11 mouse cellular contexts compared by ENCODE assay signal in genomic region chr5:112521703-112522527, GRCm38 (mm10). TPM values are rescaled to one million over a fixed set of nuclear protein-coding genes. Genes with fewer than 3 reads are reported as not detected.
DNase-seq lines count a peak whose midpoint lies in the region; ATAC-seq lines count a peak whose summit lies in the region.
"Had no signal": no experiment of that assay in that cellular context is flagged by ENCODE, and none has a peak within 500 bp of the region (broad histone marks: within the 10 kb centered on the region; RNA-seq: fewer than 3 reads in every experiment).

No protein-coding gene starts in this region.

- H3K36me3 ChIP-seq in lung, embryonic 16.5 days (ENCODE audit: control insufficient read depth, insufficient read depth, low read length), result no peaks in the 10 kb centered on the region
- H3K36me3 ChIP-seq in limb, embryonic 10.5 days, result no peaks in the 10 kb centered on the region
- H3K36me3 ChIP-seq in neural tube, embryonic 15.5 days, result no peaks in the 10 kb centered on the region
- H3K36me3 ChIP-seq in liver, embryonic 11.5 days (ENCODE audit: control insufficient read depth, insufficient read depth, low read length), result no peaks in the 10 kb centered on the region
- H3K36me3 ChIP-seq: limb, embryonic 13.5 days had no signal

- DNase-seq in cerebellum, postnatal 10 days, result peak; percentile 89 to 93
- DNase-seq in cerebellum, adult 8-10 months, result no peak
- DNase-seq in lung, postnatal 4 days, result no peak
- no peak for DNase-seq in limb, embryonic 10.5 days (ENCODE audit: low spot score)
- DNase-seq in liver, embryonic 11.5 days (ENCODE audit: low spot score), result no peak
- DNase-seq: kidney, adult 8-10 months; thymus, adult 2 months had no signal

- 15% methylated on average over 19 of the region's 19 CpGs for WGBS in lung, embryonic 16.5 days
- 20% methylated on average over 19 of the region's 19 CpGs for WGBS in limb, embryonic 10.5 days
- 12% methylated on average over 19 of the region's 19 CpGs for WGBS in neural tube, embryonic 15.5 days
- 20% methylated on average over 19 of the region's 19 CpGs for WGBS in liver, embryonic 11.5 days

- H3K9me3 ChIP-seq in lung, embryonic 16.5 days (ENCODE audit: control insufficient read depth, low read length), result no peaks in the 10 kb centered on the region
- H3K9me3 ChIP-seq in limb, embryonic 10.5 days (replicated peaks), result no peaks in the 10 kb centered on the region
- H3K9me3 ChIP-seq in neural tube, embryonic 15.5 days (replicated peaks), result no peaks in the 10 kb centered on the region
- H3K9me3 ChIP-seq in liver, embryonic 11.5 days (ENCODE audit: control insufficient read depth, low read length), result no peaks in the 10 kb centered on the region
- H3K9me3 ChIP-seq: limb, embryonic 13.5 days had no signal

- no peak for ATAC-seq in lung, embryonic 16.5 days (ENCODE audit: low read depth)
- no peak for ATAC-seq in neural tube, embryonic 15.5 days (ENCODE audit: low FRiP score)
- ATAC-seq in liver, embryonic 11.5 days (replicated peaks; ENCODE audit: low FRiP score), result no peak
- ATAC-seq in granulocyte monocyte progenitor cell, adult 5-6 weeks (replicated peaks; ENCODE audit: poor library complexity, severe bottlenecking), result no peak

- peak overlapping the region; percentile 13; the same call in 1 of the 2 replicates for H3K4me2 ChIP-seq in lung, embryonic 16.5 days (ENCODE audit: low read depth, low read length)
- 0 out of 2 replicates have a peak overlapping the region, but pooled peaks have one; percentile 9 for H3K4me2 ChIP-seq in neural tube, embryonic 15.5 days
- no peak overlapping the region for H3K4me2 ChIP-seq in liver, embryonic 11.5 days

- no peak overlapping the region for H3K4me3 ChIP-seq in lung, embryonic 16.5 days (ENCODE audit: low read length)
- 0 out of 2 replicates have a peak overlapping the region, but pooled peaks have one; percentile 6 for H3K4me3 ChIP-seq in limb, embryonic 10.5 days
- no peak overlapping the region for H3K4me3 ChIP-seq in neural tube, embryonic 15.5 days (replicated peaks)
- no peak overlapping the region for H3K4me3 ChIP-seq in liver, embryonic 11.5 days (ENCODE audit: low read depth, low read length)
- H3K4me3 ChIP-seq: limb, embryonic 13.5 days had no signal

- H3K27me3 ChIP-seq in lung, embryonic 16.5 days (ENCODE audit: control insufficient read depth, insufficient read depth, low read depth, low read length), result no peaks in the 10 kb centered on the region
- peaks cover 23% of the 10 kb centered on the region for H3K27me3 ChIP-seq in limb, embryonic 10.5 days (ENCODE audit: low read depth, poor library complexity, severe bottlenecking)
- H3K27me3 ChIP-seq in neural tube, embryonic 15.5 days (replicated peaks), result no peaks in the 10 kb centered on the region
- H3K27me3 ChIP-seq in liver, embryonic 11.5 days (replicated peaks; ENCODE audit: control insufficient read depth, insufficient read depth, low read length), result no peaks in the 10 kb centered on the region; the same call in 1 of the 2 replicates

- peaks cover 15% of the 10 kb centered on the region for H3K4me1 ChIP-seq in lung, embryonic 16.5 days (replicated peaks; ENCODE audit: control insufficient read depth, insufficient read depth, low read length)
- H3K4me1 ChIP-seq in limb, embryonic 10.5 days, result peaks cover 36% of the 10 kb centered on the region
- peaks cover 45% of the 10 kb centered on the region for H3K4me1 ChIP-seq in neural tube, embryonic 15.5 days
- no peaks in the 10 kb centered on the region for H3K4me1 ChIP-seq in liver, embryonic 11.5 days (replicated peaks; ENCODE audit: control insufficient read depth, insufficient read depth, low read length)

- H3K27ac ChIP-seq in lung, embryonic 16.5 days (ENCODE audit: low read length), result no peak overlapping the region
- peak overlapping the region; percentile 67; the same call in 1 of the 2 replicates for H3K27ac ChIP-seq in limb, embryonic 10.5 days
- H3K27ac ChIP-seq in neural tube, embryonic 15.5 days (replicated peaks), result peak overlapping the region; percentile 41; the same call in 1 of the 2 replicates
- H3K27ac ChIP-seq in liver, embryonic 11.5 days (ENCODE audit: low read depth, low read length), result no peak overlapping the region
- H3K27ac ChIP-seq: limb, embryonic 13.5 days had no signal

- H3K9ac ChIP-seq in lung, embryonic 16.5 days (ENCODE audit: low read length), result no peak overlapping the region
- no peak overlapping the region for H3K9ac ChIP-seq in neural tube, embryonic 15.5 days (replicated peaks)
- no peak overlapping the region for H3K9ac ChIP-seq in liver, embryonic 11.5 days (ENCODE audit: low read depth, low read length)

RNA-seq across cellular contexts. Expression of gene Sez6l, which starts 55.1 kb away (rescaled TPM):
- polyA plus RNA-seq in lung, embryonic 16.5 days (2015; fragmentation: Nextera tagmentation; extraction: Ambion mirVana), result 0.38 and 0.39 TPM in 2 replicates
- 0.09 and 0.16 TPM in 2 replicates for polyA plus RNA-seq in limb, embryonic 10.5 days (2016; fragmentation: Nextera tagmentation; extraction: Ambion mirVana)
- 26.7 and 32.5 TPM in 2 replicates for polyA plus RNA-seq in neural tube, embryonic 15.5 days (2015; fragmentation: Nextera tagmentation; extraction: Ambion mirVana)
- 0.08 TPM in 2 replicates for polyA plus RNA-seq in liver, embryonic 11.5 days (2014; fragmentation: Nextera tagmentation; extraction: Ambion mirVana)
- total RNA-seq in granulocyte monocyte progenitor cell, adult 5-6 weeks (2014; fragmentation: Nextera tagmentation), result not detected in 2 replicates
- total RNA-seq in granulocyte monocyte progenitor cell, adult 5-6 weeks (2017), result not detected in 2 replicates

Comparison
In these comparisons a context has a peak if more than half of its experiments do, and no peak if none do; other contexts are left out.
1. DNase-seq: peak in cerebellum, postnatal 10 days (2 of 2); none in cerebellum, adult 8-10 months (single experiment), lung, postnatal 4 days (0 of 2), limb, embryonic 10.5 days (single experiment) and liver, embryonic 11.5 days (single experiment).
2. H3K27ac ChIP-seq: peak in limb, embryonic 10.5 days (single experiment) and neural tube, embryonic 15.5 days (single experiment); none in lung, embryonic 16.5 days (single experiment) and liver, embryonic 11.5 days (single experiment).
3. RNA of gene Sez6l, which starts 55.1 kb away (polyA plus RNA-seq): 26.7 to 32.5 TPM in neural tube, embryonic 15.5 days; 0.38 to 0.39 TPM in lung, embryonic 16.5 days, 0.09 to 0.16 TPM in limb, embryonic 10.5 days and 0.08 TPM in liver, embryonic 11.5 days; every median in the first group is over 10 times any median in the second.